Mouse (Mus musculus): ENCODE data around the gene Scrt2. TPM values are rescaled to one million over a fixed set of nuclear protein-coding genes. Genes with fewer than 3 reads are reported as not detected.

Gene Scrt2
- polyA plus RNA-seq (2015; fragmentation: Nextera tagmentation; extraction: Ambion mirVana), result not detected in 2 replicates

DNA sequence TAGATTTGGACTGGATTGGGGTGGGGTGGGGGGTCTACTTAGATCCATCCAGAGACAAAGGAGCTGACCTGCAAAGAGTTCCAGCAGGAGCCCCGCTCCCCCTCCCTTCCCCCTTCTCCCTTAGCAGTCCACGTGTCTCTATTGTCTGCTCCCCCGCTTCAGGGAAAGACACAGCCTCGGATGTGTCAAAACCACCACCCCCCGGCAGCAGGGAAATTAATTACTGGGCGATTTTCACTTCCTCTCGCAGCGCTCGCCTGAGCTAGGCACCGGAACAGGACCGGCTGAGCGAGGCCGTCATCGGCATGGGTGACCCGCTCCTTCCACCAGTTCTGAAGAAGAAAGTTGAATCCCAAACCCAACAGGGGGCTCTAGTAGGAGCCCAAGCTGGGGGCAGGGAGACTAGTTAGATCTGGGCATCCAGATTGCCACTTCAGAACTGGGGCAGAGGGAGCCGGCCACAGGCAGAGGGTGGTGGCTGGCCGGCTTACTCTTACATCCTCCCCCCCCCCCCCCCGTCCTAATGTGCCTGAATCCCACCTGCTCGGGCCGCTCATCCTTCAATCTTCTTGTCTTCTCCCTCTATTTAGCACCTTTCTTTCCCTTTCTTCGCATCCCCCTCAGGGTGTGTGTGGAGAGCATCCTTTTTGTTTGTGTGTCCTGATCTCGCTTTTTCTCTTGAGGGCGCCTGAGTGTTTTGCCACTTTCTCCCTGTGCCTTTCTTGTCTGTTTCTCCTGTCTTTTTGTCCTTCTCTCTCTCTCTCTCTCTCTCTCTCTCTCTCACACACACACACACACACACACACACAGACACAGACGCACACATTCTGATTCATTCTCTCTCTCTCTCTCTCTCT is at the start of gene Scrt2:
Gene Scrt2 (plus strand): TSS at position 845 of the 857 bp plus-strand sequence.

DNA sequence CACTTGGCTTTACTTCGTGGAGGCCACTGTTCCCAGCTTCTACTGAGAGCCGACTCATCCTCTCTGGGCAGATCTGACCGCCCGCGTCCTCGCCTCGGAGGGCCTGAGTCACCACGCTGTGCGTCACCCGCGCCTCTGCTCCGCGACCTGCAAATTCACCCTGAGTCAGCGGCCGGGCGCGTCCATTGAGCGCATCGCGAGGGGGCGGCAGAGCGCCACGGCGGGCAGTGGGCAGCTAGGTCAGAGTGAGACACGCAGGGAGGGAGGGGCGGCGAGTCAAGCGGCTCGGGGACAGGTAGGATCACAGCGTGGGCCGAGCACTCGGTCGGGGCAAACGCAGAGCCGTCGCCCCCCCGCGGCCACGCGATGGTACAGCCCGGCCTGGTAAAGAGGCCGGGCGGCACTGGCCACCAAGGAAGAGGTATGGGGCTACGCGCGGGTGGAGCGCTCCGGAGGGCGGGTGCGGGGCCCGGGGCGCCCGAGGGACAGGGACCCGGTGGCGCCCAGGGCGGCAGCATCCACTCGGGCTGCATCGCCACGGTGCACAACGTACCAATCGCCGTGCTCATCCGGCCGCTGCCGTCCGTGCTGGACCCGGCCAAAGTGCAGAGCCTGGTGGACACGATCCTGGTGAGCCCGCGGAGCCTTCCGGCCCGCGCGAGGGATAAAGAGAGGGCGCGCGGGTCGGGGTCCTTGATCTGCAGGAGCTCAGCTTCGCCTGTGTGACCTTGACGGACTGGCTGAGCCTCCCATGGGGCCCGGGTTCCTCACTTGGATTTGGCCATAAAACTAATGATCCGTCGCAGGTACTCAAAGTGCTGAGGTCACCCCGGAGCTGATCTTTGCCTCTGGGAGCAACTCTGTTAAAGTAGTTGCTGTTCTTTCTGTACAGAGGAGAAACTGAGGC is 24.2 kb downstream of the Scrt2 start, which contains the start of gene Srxn1:
Gene Srxn1 (plus strand): TSS at position 199 of the 907 bp plus-strand sequence.

GRCm38 (mm10) chr2:152143279-152144157 is 62.2 kb downstream of the Scrt2 start, which contains the start of gene Tcf15:
TSS of gene Tcf15 (plus strand) at chr2:152143561.

Other genes with a start within 250 kb of the Scrt2 start
- gene Rspo4, start 238.6 kb upstream of the Scrt2 start, polyA plus RNA-seq (2015; fragmentation: Nextera tagmentation; extraction: Ambion mirVana), result not detected in 2 replicates
- 1.1 and 1.2 TPM in 2 replicates for gene Angpt4, start 170.3 kb upstream of the Scrt2 start, polyA plus RNA-seq (2015; fragmentation: Nextera tagmentation; extraction: Ambion mirVana)
- gene Fam110a, start 101.3 kb upstream of the Scrt2 start, polyA plus RNA-seq (2015; fragmentation: Nextera tagmentation; extraction: Ambion mirVana), result 18.4 and 19.3 TPM in 2 replicates
- gene Slc52a3, start 85.0 kb upstream of the Scrt2 start, polyA plus RNA-seq (2015; fragmentation: Nextera tagmentation; extraction: Ambion mirVana), result 12.4 and 13.8 TPM in 2 replicates
- gene Srxn1, start 24.0 kb downstream of the Scrt2 start, polyA plus RNA-seq (2015; fragmentation: Nextera tagmentation; extraction: Ambion mirVana), result 17.5 and 21.2 TPM in 2 replicates
- gene Tcf15, start 62.0 kb downstream of the Scrt2 start, polyA plus RNA-seq (2015; fragmentation: Nextera tagmentation; extraction: Ambion mirVana), result 2.4 and 3.2 TPM in 2 replicates
- gene Csnk2a1, start 145.3 kb downstream of the Scrt2 start, polyA plus RNA-seq (2015; fragmentation: Nextera tagmentation; extraction: Ambion mirVana), result 49.3 and 50.8 TPM in 2 replicates
- gene Tbc1d20, start 212.3 kb downstream of the Scrt2 start, polyA plus RNA-seq (2015; fragmentation: Nextera tagmentation; extraction: Ambion mirVana), result 27.5 and 29.0 TPM in 2 replicates

All from urinary bladder, postnatal 0 days (tissue).